ENCODE assay signal across 8 mouse cellular contexts in the genomic region with DNA sequence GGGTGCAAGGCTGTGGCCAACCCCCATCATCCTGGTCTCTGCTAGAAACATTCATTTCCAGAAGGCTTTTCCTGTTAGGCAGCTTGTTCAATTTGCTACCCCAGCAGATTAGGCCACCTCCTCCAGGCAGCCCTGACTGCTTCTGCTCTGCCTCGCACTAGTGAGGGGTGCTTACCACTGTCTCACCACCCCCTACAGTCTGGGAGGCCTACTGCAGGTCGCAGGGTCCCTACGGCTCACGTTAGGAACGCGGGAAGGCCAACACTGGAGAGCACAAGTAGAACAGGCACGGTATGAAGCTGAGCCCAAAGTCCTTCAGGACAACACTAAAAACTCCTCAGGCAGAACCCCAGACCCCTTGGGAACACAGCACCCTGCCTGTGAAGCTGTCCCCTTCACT. TPM values are rescaled to one million over a fixed set of nuclear protein-coding genes. Genes with fewer than 3 reads are reported as not detected.
A peak's percentile ranks its signal among the peaks of the same experiment; 100 is the strongest.
DNase-seq lines count a peak whose midpoint lies in the region; ATAC-seq and TF ChIP-seq lines count a peak whose summit lies in the region.

No protein-coding gene starts in this region.

- peaks cover 53 to 70% of the 10 kb centered on the region in 2 experiments for H3K4me1 ChIP-seq in heart, embryonic 14.5 days (ENCODE audit: control insufficient read depth in 2 of 2, insufficient read depth in 2 of 2, low read length in 2 of 2)
- peaks cover 65% of the 10 kb centered on the region for H3K4me1 ChIP-seq in hindbrain, embryonic 15.5 days (replicated peaks)
- H3K4me1 ChIP-seq in midbrain, postnatal 0 days (ENCODE audit: insufficient read depth, low read length) = peaks cover 16% of the 10 kb centered on the region

- peak overlapping the region; percentile 100 for H3K9ac ChIP-seq in heart, embryonic 14.5 days (ENCODE audit: low read length)
- peak overlapping the region; percentile 96; the same call in 1 of the 2 replicates for H3K9ac ChIP-seq in hindbrain, embryonic 15.5 days
- no peak overlapping the region for H3K9ac ChIP-seq in midbrain, postnatal 0 days (replicated peaks; ENCODE audit: low read length, poor library complexity, severe bottlenecking)

- H3K27ac ChIP-seq in heart, embryonic 14.5 days (replicated peaks in 1 of 2; ENCODE audit: control insufficient read depth in 1 of 2, insufficient read depth in 1 of 2, low read depth in 2 of 2, low read length in 2 of 2) = peak overlapping the region; percentile 65 to 99
- H3K27ac ChIP-seq in hindbrain, embryonic 15.5 days (replicated peaks) = no peak overlapping the region
- no peak overlapping the region for H3K27ac ChIP-seq in midbrain, postnatal 0 days (ENCODE audit: low read depth, low read length)

- no peaks in the 10 kb centered on the region for H3K27me3 ChIP-seq in heart, embryonic 14.5 days (ENCODE audit: control insufficient read depth, insufficient read depth, low read length)
- no peaks in the 10 kb centered on the region for H3K27me3 ChIP-seq in hindbrain, embryonic 15.5 days
- no peaks in the 10 kb centered on the region for H3K27me3 ChIP-seq in midbrain, postnatal 0 days (ENCODE audit: insufficient read depth, low read length)

- 65% methylated on average over 7 of the region's 7 CpGs for WGBS in heart, embryonic 14.5 days
- WGBS in hindbrain, embryonic 15.5 days = 81% methylated on average over 7 of the region's 7 CpGs
- WGBS in midbrain, postnatal 0 days = 82% methylated on average over 7 of the region's 7 CpGs

- peak overlapping the region; percentile 96 to 97; a peak in 3 of 4 replicates for H3K4me3 ChIP-seq in heart, embryonic 14.5 days (ENCODE audit: control insufficient read depth in 1 of 2, insufficient read depth in 1 of 2, low read depth in 1 of 2, low read length in 2 of 2)
- H3K4me3 ChIP-seq in hindbrain, embryonic 15.5 days = peak overlapping the region; percentile 92
- no peak overlapping the region for H3K4me3 ChIP-seq in midbrain, postnatal 0 days (ENCODE audit: low read depth, low read length)

- no peaks in the 10 kb centered on the region for H3K9me3 ChIP-seq in heart, embryonic 14.5 days (ENCODE audit: control insufficient read depth, low read length)
- no peaks in the 10 kb centered on the region for H3K9me3 ChIP-seq in hindbrain, embryonic 15.5 days
- H3K9me3 ChIP-seq in midbrain, postnatal 0 days (ENCODE audit: low read length) = no peaks in the 10 kb centered on the region

- no peak for DNase-seq in heart, adult 11 months
- peak; percentile 61 for DNase-seq in WW6 (ENCODE audit: low read depth, low spot score)
- no peak for DNase-seq in midbrain, postnatal 0 days (ENCODE audit: low spot score)
- no peak for DNase-seq in thymus, postnatal 14 days
- DNase-seq in T-cell, adult 2 months (ENCODE audit: low spot score) = no peak
- DNase-seq in adrenal gland, adult 18-20 months (ENCODE audit: low spot score in 2 of 2) = no peak

- no peak for ATAC-seq in heart, embryonic 14.5 days (ENCODE audit: insufficient number of reproducible peaks, insufficient read depth, low FRiP score, low read depth)
- ATAC-seq in hindbrain, embryonic 15.5 days (ENCODE audit: low FRiP score, low read depth) = no peak
- no peak for ATAC-seq in midbrain, postnatal 0 days (ENCODE audit: low FRiP score)

- H3K36me3 ChIP-seq in heart, embryonic 14.5 days (ENCODE audit: control insufficient read depth, insufficient read depth, low read length) = peaks cover 50% of the 10 kb centered on the region
- peaks cover 17% of the 10 kb centered on the region for H3K36me3 ChIP-seq in hindbrain, embryonic 15.5 days
- H3K36me3 ChIP-seq in midbrain, postnatal 0 days (ENCODE audit: insufficient read depth, low read length) = peaks cover 39% of the 10 kb centered on the region

- TF ChIP-seq CTCF in midbrain, postnatal 0 days (IDR thresholded peaks at IDR 0.05) = peak; percentile 39

- peak overlapping the region; percentile 85 for H3K4me2 ChIP-seq in heart, embryonic 14.5 days (ENCODE audit: low read length)
- peak overlapping the region; percentile 90 for H3K4me2 ChIP-seq in hindbrain, embryonic 15.5 days
- H3K4me2 ChIP-seq in midbrain, postnatal 0 days (ENCODE audit: low read depth, low read length, poor library complexity, severe bottlenecking) = peak overlapping the region; percentile 92

RNA-seq across cellular contexts. Expression of a gene that starts 2.8 kb away (rescaled TPM):
- polyA plus RNA-seq in heart, embryonic 14.5 days (2014; fragmentation: Nextera tagmentation; extraction: Ambion mirVana) = 163 and 182 TPM in 2 replicates
- polyA plus RNA-seq in hindbrain, embryonic 15.5 days (2015; fragmentation: Nextera tagmentation; extraction: Ambion mirVana) = 150 and 159 TPM in 2 replicates
- 201 and 208 TPM in 2 replicates for total RNA-seq in midbrain, postnatal 0 days (2014; rRNA removed)
- polyA plus RNA-seq in midbrain, postnatal 0 days (2015; fragmentation: Nextera tagmentation; extraction: Ambion mirVana) = 93.1 and 93.3 TPM in 2 replicates
- total RNA-seq in adrenal gland, adult 18-20 months (2021) = 100 to 1,000 TPM; 184 to 355 TPM

RNA-seq across cellular contexts. Expression of a gene that starts 6.7 kb away (rescaled TPM):
- polyA plus RNA-seq in heart, embryonic 14.5 days (2014; fragmentation: Nextera tagmentation; extraction: Ambion mirVana) = 5.3 and 6.7 TPM in 2 replicates
- polyA plus RNA-seq in hindbrain, embryonic 15.5 days (2015; fragmentation: Nextera tagmentation; extraction: Ambion mirVana) = 2.3 and 4.2 TPM in 2 replicates
- 0.94 and 1.5 TPM in 2 replicates for total RNA-seq in midbrain, postnatal 0 days (2014; rRNA removed)
- 1.2 and 1.8 TPM in 2 replicates for polyA plus RNA-seq in midbrain, postnatal 0 days (2015; fragmentation: Nextera tagmentation; extraction: Ambion mirVana)
- total RNA-seq in adrenal gland, adult 18-20 months (2021) = 1 to 10 TPM; 4.5 to 6.9 TPM

RNA-seq across cellular contexts. Expression of a gene that starts 27.4 kb away (rescaled TPM):
- polyA plus RNA-seq in heart, embryonic 14.5 days (2014; fragmentation: Nextera tagmentation; extraction: Ambion mirVana) = 136 and 153 TPM in 2 replicates
- 55.6 and 61.2 TPM in 2 replicates for polyA plus RNA-seq in hindbrain, embryonic 15.5 days (2015; fragmentation: Nextera tagmentation; extraction: Ambion mirVana)
- 24.0 and 25.4 TPM in 2 replicates for total RNA-seq in midbrain, postnatal 0 days (2014; rRNA removed)
- polyA plus RNA-seq in midbrain, postnatal 0 days (2015; fragmentation: Nextera tagmentation; extraction: Ambion mirVana) = 43.4 and 45.5 TPM in 2 replicates
- 10 to 100 TPM; 36.6 to 43.6 TPM for total RNA-seq in adrenal gland, adult 18-20 months (2021)

RNA-seq across cellular contexts. Expression of a gene that starts 48.4 kb away (rescaled TPM):
- 5.0 and 6.1 TPM in 2 replicates for polyA plus RNA-seq in heart, embryonic 14.5 days (2014; fragmentation: Nextera tagmentation; extraction: Ambion mirVana)
- polyA plus RNA-seq in hindbrain, embryonic 15.5 days (2015; fragmentation: Nextera tagmentation; extraction: Ambion mirVana) = 45.7 and 48.8 TPM in 2 replicates
- total RNA-seq in midbrain, postnatal 0 days (2014; rRNA removed) = 125 and 140 TPM in 2 replicates
- polyA plus RNA-seq in midbrain, postnatal 0 days (2015; fragmentation: Nextera tagmentation; extraction: Ambion mirVana) = 42.7 and 46.4 TPM in 2 replicates
- total RNA-seq in adrenal gland, adult 18-20 months (2021) = 10 to 100 TPM; 36.4 to 48.5 TPM

RNA-seq across cellular contexts. Expression of a gene that starts 52.0 kb away (rescaled TPM):
- polyA plus RNA-seq in heart, embryonic 14.5 days (2014; fragmentation: Nextera tagmentation; extraction: Ambion mirVana) = 88.3 and 89.7 TPM in 2 replicates
- 5.8 and 6.3 TPM in 2 replicates for polyA plus RNA-seq in hindbrain, embryonic 15.5 days (2015; fragmentation: Nextera tagmentation; extraction: Ambion mirVana)
- total RNA-seq in midbrain, postnatal 0 days (2014; rRNA removed) = 2.0 and 4.1 TPM in 2 replicates
- polyA plus RNA-seq in midbrain, postnatal 0 days (2015; fragmentation: Nextera tagmentation; extraction: Ambion mirVana) = 8.2 and 9.4 TPM in 2 replicates
- total RNA-seq in adrenal gland, adult 18-20 months (2021) = 10 to 100 TPM; 17.1 to 31.3 TPM

Comparison
In these comparisons a context has a peak if more than half of its experiments do, and no peak if none do; other contexts are left out.
1. H3K27ac ChIP-seq: peak in heart, embryonic 14.5 days (2 of 2); none in hindbrain, embryonic 15.5 days (single experiment) and midbrain, postnatal 0 days (single experiment).
2. Peak in every context shown above with its lines, with median percentiles within 50 percentile points of each other: H3K4me2 ChIP-seq.